Mouse (Mus musculus): ENCODE results near the gene Dll4.
A peak's percentile ranks its signal among the peaks of the same experiment; 100 is the strongest.

Gene Dll4

DNA sequence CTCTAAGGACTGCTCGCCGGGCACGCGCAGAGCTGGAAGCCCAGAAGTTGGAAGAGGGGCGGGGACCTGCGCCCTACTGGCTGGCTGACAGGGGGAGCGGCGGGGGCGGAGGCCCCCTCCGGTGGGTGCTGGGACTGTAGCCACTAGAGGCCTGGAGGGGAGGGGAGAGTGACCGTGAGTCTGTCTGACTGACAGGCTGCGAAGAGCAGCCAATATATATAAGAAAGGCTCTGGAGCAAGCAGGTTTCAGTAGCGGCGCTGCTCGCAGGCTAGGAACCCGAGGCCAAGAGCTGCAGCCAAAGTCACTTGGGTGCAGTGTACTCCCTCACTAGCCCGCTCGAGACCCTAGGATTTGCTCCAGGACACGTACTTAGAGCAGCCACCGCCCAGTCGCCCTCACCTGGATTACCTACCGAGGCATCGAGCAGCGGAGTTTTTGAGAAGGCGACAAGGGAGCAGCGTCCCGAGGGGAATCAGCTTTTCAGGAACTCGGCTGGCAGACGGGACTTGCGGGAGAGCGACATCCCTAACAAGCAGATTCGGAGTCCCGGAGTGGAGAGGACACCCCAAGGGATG is at the start of gene Dll4:
Gene Dll4 (plus strand): TSS at position 217 of the 576 bp plus-strand sequence.
- DNase-seq (ENCODE audit: low read depth, low spot score), result peak; percentile 38

DNA sequence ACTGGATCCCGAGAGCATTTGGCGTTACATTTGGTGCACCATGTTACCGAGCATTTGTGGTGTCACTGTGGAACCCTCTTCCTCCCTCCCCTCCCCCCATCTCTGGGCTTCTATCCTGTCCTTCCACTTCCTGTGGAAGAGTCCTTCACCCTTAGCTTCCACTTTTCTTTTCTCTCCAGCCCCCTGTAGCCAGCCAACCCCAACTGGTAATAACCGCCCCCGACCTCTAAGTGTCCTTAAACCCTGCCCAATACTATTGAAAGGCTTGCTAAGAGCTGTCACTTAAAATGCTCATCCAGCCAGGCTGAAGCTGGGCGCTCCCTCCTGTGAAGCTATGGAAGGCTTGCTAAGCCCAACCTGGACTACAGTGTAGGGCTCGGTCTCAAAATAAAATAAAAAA is 48.7 kb upstream of the Dll4 start:
- no peak for DNase-seq (ENCODE audit: low read depth, low spot score)

- DNase-seq (ENCODE audit: low read depth, low spot score), result no peak
Observed at GRCm38 (mm10) chr2:119277810-119278209, 47.8 kb upstream of the Dll4 start.

DNA sequence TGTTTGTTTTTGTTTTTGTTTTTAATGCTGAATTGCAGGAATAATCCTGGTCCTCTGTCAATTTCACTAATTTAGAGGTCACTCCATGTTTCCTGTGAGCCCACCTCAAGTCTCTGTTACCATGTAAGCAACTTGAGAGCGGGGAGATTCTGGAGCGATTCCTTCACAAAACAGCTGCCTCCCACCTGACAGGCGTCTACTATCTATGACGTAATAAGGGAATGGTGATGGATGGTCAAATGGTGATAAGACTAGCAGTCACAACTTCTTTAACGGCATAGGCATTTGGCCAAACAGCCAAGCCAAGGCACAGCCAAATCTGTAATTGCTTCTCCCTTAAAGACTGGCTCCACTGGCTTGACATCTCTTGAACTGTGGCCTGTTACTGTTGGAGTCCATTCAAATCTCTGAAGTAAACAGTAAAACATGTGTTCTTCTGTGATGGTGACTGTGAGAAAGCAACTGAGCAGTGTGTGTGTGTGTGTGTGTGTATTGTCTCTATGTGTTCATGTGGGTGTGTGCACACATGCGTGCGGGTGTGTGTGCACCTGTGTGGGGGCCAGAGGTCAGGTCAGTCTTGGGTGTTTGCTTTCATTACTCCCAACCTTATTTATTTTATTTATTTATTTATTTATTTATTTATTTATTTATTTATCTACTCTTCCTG is 43.6 kb upstream of the Dll4 start:
- DNase-seq (ENCODE audit: low read depth, low spot score), result no peak

DNA sequence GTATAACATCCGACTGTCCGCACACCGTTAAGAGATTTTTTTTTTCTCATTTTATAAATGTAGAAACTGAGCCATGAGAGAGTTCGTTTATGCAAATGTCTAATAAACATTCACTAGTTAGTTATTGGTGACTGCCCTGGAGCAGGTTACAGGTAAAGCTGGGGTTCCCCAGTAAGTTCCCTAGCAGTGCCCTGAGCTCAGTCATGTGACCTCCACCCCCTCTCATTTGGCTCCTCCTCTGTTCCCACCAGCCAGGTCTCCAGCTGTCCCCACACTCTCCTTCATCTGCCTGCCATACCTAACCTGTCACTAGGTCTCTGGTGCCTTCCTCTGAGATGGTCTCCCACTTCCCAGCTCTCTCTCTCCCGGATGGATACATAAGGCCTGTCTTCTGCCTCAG is 38.2 kb upstream of the Dll4 start:
- DNase-seq (ENCODE audit: low read depth, low spot score), result no peak

GRCm38 (mm10) chr2:119288270-119288882 is 37.2 kb upstream of the Dll4 start, which contains the start of gene Vps18:
TSS of gene Vps18 (plus strand) at chr2:119288740.
- DNase-seq (ENCODE audit: low read depth, low spot score), result peak; percentile 98

DNA sequence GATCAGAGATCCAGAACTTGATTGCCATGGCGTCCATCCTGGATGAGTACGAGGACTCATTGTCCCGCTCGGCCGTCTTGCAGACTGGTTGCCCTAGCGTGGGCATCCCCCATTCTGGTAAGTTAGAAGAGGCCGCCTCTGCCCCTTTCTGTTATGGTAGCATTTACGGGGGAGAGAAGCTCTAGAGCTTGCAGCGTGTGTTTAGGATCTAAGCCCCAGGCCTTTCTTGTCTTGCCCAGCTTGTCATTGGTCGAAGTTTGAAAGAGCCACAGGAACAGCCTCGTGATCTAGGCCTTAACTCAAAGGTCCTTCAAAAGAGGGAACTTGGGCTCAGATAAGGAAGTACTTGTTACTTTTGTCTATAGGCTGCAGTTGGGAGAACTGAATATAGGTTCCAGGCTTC is 36.6 kb upstream of the Dll4 start:
- no peak for DNase-seq (ENCODE audit: low read depth, low spot score)

DNA sequence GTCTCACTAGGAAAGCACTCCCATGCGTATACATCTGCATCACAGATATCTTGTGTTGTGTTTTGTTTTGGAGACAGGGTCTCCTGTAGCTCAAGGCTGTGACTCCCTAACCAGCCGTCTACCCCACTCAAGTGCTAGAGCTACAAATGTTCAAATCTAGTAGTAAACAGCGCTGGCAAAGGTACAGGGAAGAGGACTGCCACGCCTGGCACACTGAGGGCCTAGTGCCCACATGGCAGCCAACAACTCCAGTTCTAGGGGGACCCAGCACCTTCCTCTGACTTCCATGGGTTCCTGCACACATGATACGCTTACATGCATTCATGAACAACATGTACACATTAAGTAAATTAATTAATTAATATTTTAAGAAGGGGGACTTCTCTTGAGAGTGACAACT is 33.3 kb upstream of the Dll4 start:
- no peak for DNase-seq (ENCODE audit: low read depth, low spot score)

DNA sequence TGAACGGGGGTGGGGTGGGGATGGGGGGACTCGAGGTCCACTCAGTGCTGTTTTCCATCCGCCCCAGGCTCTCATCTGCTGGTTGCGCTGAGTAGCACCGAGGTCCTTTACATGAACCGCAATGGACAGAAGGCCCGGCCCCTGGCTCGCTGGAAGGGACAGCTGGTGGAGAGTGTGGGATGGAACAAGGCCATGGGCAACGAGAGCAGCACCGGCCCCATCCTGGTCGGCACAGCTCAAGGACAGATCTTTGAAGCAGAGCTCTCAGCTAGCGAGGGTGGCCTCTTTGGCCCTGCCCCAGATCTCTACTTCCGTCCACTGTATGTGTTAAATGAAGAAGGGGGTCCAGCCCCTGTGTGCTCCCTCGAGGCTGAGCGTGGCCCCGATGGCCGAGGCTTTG is 32.7 kb upstream of the Dll4 start:
- no peak for DNase-seq (ENCODE audit: low read depth, low spot score)

GRCm38 (mm10) chr2:119293311-119293710 is 32.3 kb upstream of the Dll4 start:
- DNase-seq (ENCODE audit: low read depth, low spot score), result no peak

DNA sequence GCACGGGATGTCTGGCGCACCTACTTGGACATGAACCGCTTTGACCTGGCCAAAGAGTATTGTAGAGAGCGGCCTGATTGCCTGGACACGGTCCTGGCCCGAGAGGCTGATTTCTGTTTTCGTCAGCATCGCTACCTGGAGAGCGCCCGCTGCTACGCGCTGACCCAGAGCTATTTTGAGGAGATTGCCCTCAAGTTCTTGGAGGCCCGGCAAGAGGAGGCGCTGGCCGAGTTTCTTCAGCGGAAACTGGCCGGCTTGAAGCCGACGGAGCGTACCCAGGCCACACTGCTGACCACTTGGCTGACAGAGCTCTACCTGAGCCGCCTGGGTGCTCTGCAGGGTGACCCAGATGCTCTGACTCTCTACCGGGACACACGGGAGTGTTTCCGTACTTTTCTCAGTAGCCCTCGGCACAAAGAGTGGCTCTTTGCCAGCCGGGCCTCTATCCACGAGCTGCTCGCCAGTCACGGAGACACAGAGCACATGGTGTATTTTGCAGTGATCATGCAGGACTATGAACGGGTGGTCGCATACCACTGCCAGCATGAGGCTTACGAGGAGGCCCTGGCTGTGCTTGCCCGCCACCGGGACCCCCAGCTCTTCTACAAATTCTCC is 31.7 kb upstream of the Dll4 start:
- no peak for DNase-seq (ENCODE audit: low read depth, low spot score)

DNA sequence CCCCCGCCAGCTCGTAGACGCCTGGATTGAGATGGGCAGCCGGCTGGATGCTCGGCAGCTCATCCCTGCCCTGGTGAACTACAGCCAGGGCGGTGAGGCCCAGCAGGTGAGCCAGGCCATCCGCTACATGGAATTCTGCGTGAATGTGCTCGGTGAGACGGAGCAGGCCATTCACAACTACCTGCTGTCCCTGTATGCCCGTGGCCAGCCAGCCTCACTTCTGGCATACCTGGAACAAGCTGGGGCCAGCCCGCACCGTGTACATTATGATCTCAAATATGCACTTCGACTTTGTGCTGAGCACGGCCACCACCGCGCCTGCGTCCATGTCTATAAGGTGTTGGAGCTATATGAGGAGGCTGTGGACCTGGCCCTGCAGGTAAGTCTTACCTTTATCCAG is 31.2 kb upstream of the Dll4 start:
- no peak for DNase-seq (ENCODE audit: low read depth, low spot score)

- DNase-seq (ENCODE audit: low read depth, low spot score), result no peak
Observed at GRCm38 (mm10) chr2:119296756-119297155, 28.8 kb upstream of the Dll4 start.

GRCm38 (mm10) chr2:119297506-119297905 is 28.1 kb upstream of the Dll4 start:
- DNase-seq (ENCODE audit: low read depth, low spot score), result no peak

GRCm38 (mm10) chr2:119298330-119298729 is 27.3 kb upstream of the Dll4 start:
- DNase-seq (ENCODE audit: low read depth, low spot score), result peak; percentile 58

DNA sequence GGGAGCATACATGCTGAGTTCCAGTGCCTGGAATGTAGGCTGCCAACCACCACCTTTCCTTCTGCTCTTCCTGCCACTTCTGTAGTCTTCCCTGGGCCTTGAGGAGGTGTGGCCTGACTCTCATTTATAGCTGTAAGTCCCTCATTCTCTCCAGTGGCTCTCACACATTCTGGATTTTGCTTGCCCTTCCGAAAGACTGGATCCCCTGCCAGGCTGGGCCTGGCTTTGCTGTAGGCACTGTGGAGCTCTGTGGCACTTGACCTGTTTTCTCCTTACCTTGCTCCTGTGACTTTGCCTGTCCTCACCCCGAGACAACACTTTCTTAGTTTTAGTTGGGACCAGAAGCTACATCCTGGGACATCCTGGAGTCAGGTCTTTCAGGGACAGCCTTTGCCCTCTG is 26.7 kb upstream of the Dll4 start:
- no peak for DNase-seq (ENCODE audit: low read depth, low spot score)

- DNase-seq (ENCODE audit: low read depth, low spot score), result peak; percentile 89
Observed at GRCm38 (mm10) chr2:119299981-119300818, 25.4 kb upstream of the Dll4 start.

GRCm38 (mm10) chr2:119300819-119301493 is 24.6 kb upstream of the Dll4 start:
- peak; percentile 42 for DNase-seq (ENCODE audit: low read depth, low spot score)

- no peak for DNase-seq (ENCODE audit: low read depth, low spot score)
Observed at GRCm38 (mm10) chr2:119302876-119303275, 22.7 kb upstream of the Dll4 start.

DNA sequence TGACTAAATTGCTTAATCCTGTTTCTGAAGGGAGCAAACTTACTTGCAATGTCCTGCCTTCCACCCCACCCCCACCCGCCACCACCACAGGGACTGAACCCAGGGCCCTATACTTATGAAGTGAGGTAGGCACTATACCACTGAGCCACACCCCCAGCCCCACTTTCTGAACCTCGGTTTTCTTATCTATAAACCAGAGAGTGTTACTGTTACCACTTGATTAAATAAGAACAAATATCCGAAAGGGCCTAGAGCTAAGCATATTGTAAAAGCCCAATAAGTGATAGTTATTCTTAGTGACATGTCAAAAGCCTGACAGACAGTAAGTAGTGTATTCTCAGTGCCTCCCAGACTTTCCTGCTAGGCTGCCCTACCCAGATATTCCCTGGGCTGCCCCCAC is 21.2 kb upstream of the Dll4 start:
- DNase-seq (ENCODE audit: low read depth, low spot score), result no peak

DNA sequence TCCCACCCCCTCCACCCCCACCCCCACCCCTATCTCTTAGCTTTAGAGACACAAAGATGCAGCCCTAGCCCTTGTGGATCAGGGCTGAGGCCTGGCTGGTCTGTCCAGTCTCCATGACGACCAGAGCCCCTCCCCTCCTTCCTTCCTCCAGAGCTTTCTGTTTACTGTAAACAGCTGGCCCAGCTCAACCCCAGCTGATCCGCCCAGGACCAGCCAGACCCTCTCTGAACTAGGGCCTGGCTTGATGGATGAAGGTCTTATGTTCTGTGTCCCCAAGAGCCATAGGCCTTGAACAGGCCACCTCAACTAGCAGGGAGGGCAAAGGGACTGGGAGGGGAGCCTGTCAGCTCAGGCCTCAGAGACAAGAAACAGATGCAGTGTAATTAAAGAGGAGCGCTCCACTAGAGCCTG is 20.8 kb upstream of the Dll4 start:
- no peak for DNase-seq (ENCODE audit: low read depth, low spot score)

Measured in CD4-positive helper T cell, adult 2 months (primary cell).